Mouse (Mus musculus): ENCODE results near the gene Cdk17. TPM values are rescaled to one million over a fixed set of nuclear protein-coding genes. Genes with fewer than 3 reads are reported as not detected.
A peak's percentile ranks its signal among the peaks of the same experiment; 100 is the strongest.

Cdk17 gene
- total and polyA plus RNA-seq, 2 experiments: 11.3 to 17.1 TPM

DNA sequence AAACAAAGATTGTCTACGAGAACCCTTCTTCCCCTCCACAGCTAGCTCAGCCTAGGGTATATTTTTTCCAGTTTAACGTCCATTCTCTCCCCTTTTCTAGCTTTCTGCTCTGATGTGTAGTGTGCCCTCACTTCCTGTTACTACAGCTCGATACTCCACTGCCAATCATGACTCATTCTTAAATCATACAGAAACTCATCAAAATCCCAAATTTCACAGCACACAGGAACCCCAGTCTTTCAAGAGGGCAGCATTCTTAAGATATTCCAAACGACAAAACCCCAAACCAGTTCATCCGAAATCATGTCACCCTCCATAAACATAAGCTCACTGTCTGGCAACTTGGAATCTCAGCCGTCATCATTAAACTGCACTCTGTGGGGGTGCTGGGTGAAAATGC is 145.3 kb downstream of the Cdk17 start:
- Histone ChIP-seq H3K4me3 (ENCODE audit: insufficient read depth, low read depth, low read length) (no peak overlapping the region), H3K27ac (replicated peaks; ENCODE audit: insufficient read depth, low read depth, low read length) (no peak overlapping the region), H3K4me1 (ENCODE audit: control insufficient read depth, insufficient read depth, low read length) (peaks cover 4% of the 10 kb centered on the region; the same call in 1 of the 2 replicates), H3K79me2 (ENCODE audit: control insufficient read depth, insufficient read depth, low read length) (no peaks in the 10 kb centered on the region), H3K36me3 (ENCODE audit: control insufficient read depth, insufficient read depth, low read length) (no peaks in the 10 kb centered on the region), H3K27me3 (ENCODE audit: control insufficient read depth, insufficient read depth, low read length) (peaks cover 4% of the 10 kb centered on the region), H3K9ac (ENCODE audit: low read depth, low read length) (no peak overlapping the region)
- DNase-seq (ENCODE audit: extremely low read depth, low read depth, low spot score): no peak
- no peak for TF ChIP-seq CTCF (IDR thresholded peaks at IDR 0.05; ENCODE audit: low read depth, low read length)
- TF ChIP-seq POLR2A (IDR thresholded peaks at IDR 0.05; ENCODE audit: extremely low read depth, insufficient read depth, low read length): no peak
- WGBS: 65% methylated on average over 6 of the region's 6 CpGs

DNA sequence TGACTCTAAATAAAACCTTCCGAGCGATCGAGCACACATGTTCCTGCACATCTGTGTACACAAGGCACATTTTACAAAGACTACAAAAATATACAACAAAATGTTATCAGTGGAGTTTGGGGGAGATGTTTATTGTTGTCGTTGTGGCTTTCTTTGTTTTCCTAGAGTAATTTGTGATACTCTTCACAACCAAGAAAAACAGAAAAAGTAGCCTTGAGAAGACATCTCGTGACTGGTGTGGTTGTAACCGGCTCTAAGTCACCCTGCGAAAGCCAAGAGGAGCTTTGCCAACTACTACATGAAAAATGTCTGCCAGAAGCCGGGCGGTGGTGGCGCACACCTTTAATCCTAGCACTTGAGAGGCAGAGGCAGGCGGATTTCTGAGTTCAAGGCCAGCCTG is 145.7 kb downstream of the Cdk17 start:
- 77% methylated on average over 11 of the region's 11 CpGs for WGBS
- H3K27ac ChIP-seq (replicated peaks; ENCODE audit: insufficient read depth, low read depth, low read length): peak overlapping the region; percentile 57
- H3K27me3 ChIP-seq (ENCODE audit: control insufficient read depth, insufficient read depth, low read length): peaks cover 4% of the 10 kb centered on the region
- H3K79me2 ChIP-seq (ENCODE audit: control insufficient read depth, insufficient read depth, low read length): no peaks in the 10 kb centered on the region
- DNase-seq (ENCODE audit: extremely low read depth, low read depth, low spot score): no peak
- H3K36me3 ChIP-seq (ENCODE audit: control insufficient read depth, insufficient read depth, low read length): no peaks in the 10 kb centered on the region
- H3K4me1 ChIP-seq (ENCODE audit: control insufficient read depth, insufficient read depth, low read length): peaks cover 4% of the 10 kb centered on the region; the same call in 1 of the 2 replicates
- H3K4me3 ChIP-seq (ENCODE audit: insufficient read depth, low read depth, low read length): no peak overlapping the region
- H3K9ac ChIP-seq (ENCODE audit: low read depth, low read length): no peak overlapping the region
- TF ChIP-seq CTCF (IDR thresholded peaks at IDR 0.05; ENCODE audit: low read depth, low read length) (no peak), POLR2A (IDR thresholded peaks at IDR 0.05; ENCODE audit: extremely low read depth, insufficient read depth, low read length) (no peak)

GRCm38 (mm10) chr10:93309131-93309933 is 148.7 kb downstream of the Cdk17 start:
- TF ChIP-seq POLR2A (IDR thresholded peaks at IDR 0.05; ENCODE audit: extremely low read depth, insufficient read depth, low read length) (no peak), CTCF (IDR thresholded peaks at IDR 0.05; ENCODE audit: low read depth, low read length) (no peak)
- H3K27ac ChIP-seq (replicated peaks; ENCODE audit: insufficient read depth, low read depth, low read length): peak overlapping the region; percentile 73
- peak overlapping the region; percentile 91 for H3K9ac ChIP-seq (ENCODE audit: low read depth, low read length)
- H3K4me1 ChIP-seq (ENCODE audit: control insufficient read depth, insufficient read depth, low read length): no peaks in the 10 kb centered on the region
- no peaks in the 10 kb centered on the region for H3K36me3 ChIP-seq (ENCODE audit: control insufficient read depth, insufficient read depth, low read length)
- peak; percentile 12 for DNase-seq (ENCODE audit: extremely low read depth, low read depth, low spot score)
- peak overlapping the region; percentile 76 for H3K4me3 ChIP-seq (ENCODE audit: insufficient read depth, low read depth, low read length)
- H3K79me2 ChIP-seq (ENCODE audit: control insufficient read depth, insufficient read depth, low read length): no peaks in the 10 kb centered on the region
- peaks cover 8% of the 10 kb centered on the region for H3K27me3 ChIP-seq (ENCODE audit: control insufficient read depth, insufficient read depth, low read length)
- 6% methylated on average over 22 of the region's 23 CpGs for WGBS

GRCm38 (mm10) chr10:93309934-93310621 is 149.4 kb downstream of the Cdk17 start:
- peak overlapping the region; percentile 76 for H3K4me3 ChIP-seq (ENCODE audit: insufficient read depth, low read depth, low read length)
- peak overlapping the region; percentile 91 for H3K9ac ChIP-seq (ENCODE audit: low read depth, low read length)
- 2% methylated on average over 43 of the region's 43 CpGs for WGBS
- no peak for DNase-seq (ENCODE audit: extremely low read depth, low read depth, low spot score)
- no peaks in the 10 kb centered on the region for H3K36me3 ChIP-seq (ENCODE audit: control insufficient read depth, insufficient read depth, low read length)
- H3K79me2 ChIP-seq (ENCODE audit: control insufficient read depth, insufficient read depth, low read length): no peaks in the 10 kb centered on the region
- peaks cover 8% of the 10 kb centered on the region for H3K27me3 ChIP-seq (ENCODE audit: control insufficient read depth, insufficient read depth, low read length)
- H3K4me1 ChIP-seq (ENCODE audit: control insufficient read depth, insufficient read depth, low read length): no peaks in the 10 kb centered on the region
- no peak for TF ChIP-seq CTCF (IDR thresholded peaks at IDR 0.05; ENCODE audit: low read depth, low read length)
- no peak for TF ChIP-seq POLR2A (IDR thresholded peaks at IDR 0.05; ENCODE audit: extremely low read depth, insufficient read depth, low read length)
- H3K27ac ChIP-seq (replicated peaks; ENCODE audit: insufficient read depth, low read depth, low read length): peak overlapping the region; percentile 73

DNA sequence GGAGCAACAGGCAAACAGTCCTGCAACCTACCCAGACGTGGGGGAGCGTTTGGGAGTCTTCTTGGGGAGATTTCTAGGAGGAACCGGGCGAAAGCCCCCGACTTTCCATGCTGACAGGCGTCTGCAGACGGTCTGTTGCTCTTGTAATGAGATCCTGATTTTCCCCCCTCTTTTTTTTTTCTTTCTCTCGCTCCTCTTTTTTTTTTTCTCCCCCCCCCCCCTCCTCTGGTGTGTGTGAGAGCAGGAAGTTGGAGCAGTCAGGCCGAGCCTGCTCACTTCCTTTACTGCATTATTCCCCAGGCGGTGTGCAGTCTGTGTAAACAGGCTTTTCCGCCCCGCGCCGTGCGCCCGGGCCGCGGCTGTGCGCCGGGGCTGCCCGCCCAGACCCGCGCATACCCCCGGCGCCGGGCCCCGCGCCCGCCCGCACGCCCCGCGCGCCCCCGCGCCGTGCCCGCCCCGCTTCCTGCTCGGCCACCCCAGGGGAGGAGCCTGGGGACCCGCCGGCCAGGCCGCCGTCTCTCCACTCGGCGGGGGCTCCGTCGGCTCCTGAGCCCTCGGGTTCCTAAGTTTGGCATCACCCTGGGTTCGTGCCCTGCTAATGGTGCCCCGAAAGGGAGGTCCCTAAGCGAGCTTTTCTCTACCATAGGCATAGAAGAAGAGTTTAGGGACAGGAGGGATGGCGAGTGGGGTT is 150.2 kb downstream of the Cdk17 start, which contains the start of gene Elk3:
Gene Elk3 (minus strand): TSS at position 415 of the 691 bp plus-strand sequence.
- H3K4me1 ChIP-seq (ENCODE audit: control insufficient read depth, insufficient read depth, low read length): no peaks in the 10 kb centered on the region
- peak; percentile 8 for DNase-seq (ENCODE audit: extremely low read depth, low read depth, low spot score)
- H3K27me3 ChIP-seq (ENCODE audit: control insufficient read depth, insufficient read depth, low read length): peaks cover 8% of the 10 kb centered on the region
- WGBS: 2% methylated on average over 53 of the region's 53 CpGs
- no peak for TF ChIP-seq CTCF (IDR thresholded peaks at IDR 0.05; ENCODE audit: low read depth, low read length)
- TF ChIP-seq POLR2A (IDR thresholded peaks at IDR 0.05; ENCODE audit: extremely low read depth, insufficient read depth, low read length): no peak
- peak within 1 kb of the TSS; percentile 76 for H3K4me3 ChIP-seq (ENCODE audit: insufficient read depth, low read depth, low read length)
- H3K36me3 ChIP-seq (ENCODE audit: control insufficient read depth, insufficient read depth, low read length): no peaks in the 10 kb centered on the region
- peak within 1 kb of the TSS; percentile 84 for H3K27ac ChIP-seq (replicated peaks; ENCODE audit: insufficient read depth, low read depth, low read length)
- H3K79me2 ChIP-seq (ENCODE audit: control insufficient read depth, insufficient read depth, low read length): no peaks in the 10 kb centered on the region
- H3K9ac ChIP-seq (ENCODE audit: low read depth, low read length): peak within 1 kb of the TSS; percentile 91

Measured in liver, adult 2 months (tissue).